ENCODE assay signal across 11 mouse cellular contexts in genomic region chr17:48300861-48301260, GRCm38 (mm10). TPM values are rescaled to one million over a fixed set of nuclear protein-coding genes. Genes with fewer than 3 reads are reported as not detected.
A peak's percentile ranks its signal among the peaks of the same experiment; 100 is the strongest.
DNase-seq lines count a peak whose midpoint lies in the region; ATAC-seq and TF ChIP-seq lines count a peak whose summit lies in the region.
"Had no signal": no experiment of that assay in that cellular context is flagged by ENCODE, and none has a peak within 500 bp of the region (broad histone marks: within the 10 kb centered on the region; RNA-seq: fewer than 3 reads in every experiment).

No protein-coding gene starts in this region.

- no peak overlapping the region for H3K4me2 ChIP-seq in hindbrain, embryonic 13.5 days
- peak overlapping the region; percentile 80 for H3K4me2 ChIP-seq in liver, postnatal 0 days (ENCODE audit: low read depth, low read length)
- H3K4me2 ChIP-seq: hindbrain, embryonic 12.5 days; midbrain, embryonic 12.5 days had no signal

- no peak for TF ChIP-seq CTCF in bone marrow, adult 2 months (IDR thresholded peaks at IDR 0.05; ENCODE audit: control insufficient read depth, insufficient read depth, low read length)
- TF ChIP-seq CTCF in liver, postnatal 0 days (IDR thresholded peaks at IDR 0.05; ENCODE audit: low read depth), result no peak

- intact Hi-C loops in gastrocnemius, postnatal 36 days (cut with DNase I), result no loop called here

- TF ChIP-seq POLR2A in bone marrow, adult 2 months (IDR thresholded peaks at IDR 0.05; ENCODE audit: borderline replicate concordance, control insufficient read depth, low read depth, low read length), result no peak

- WGBS in hindbrain, embryonic 10.5 days, result 81% methylated on average over 9 of the region's 9 CpGs
- WGBS in hindbrain, embryonic 13.5 days, result 83% methylated on average over 9 of the region's 9 CpGs
- under 1% methylated on average over 9 of the region's 9 CpGs for WGBS in bone marrow, adult 2 months
- 24% methylated on average over 9 of the region's 9 CpGs for WGBS in liver, postnatal 0 days (ENCODE audit: insufficient replicate concordance)

- H3K27me3 ChIP-seq in hindbrain, embryonic 10.5 days (ENCODE audit: insufficient read depth, poor library complexity, severe bottlenecking), result no peaks in the 10 kb centered on the region
- H3K27me3 ChIP-seq in hindbrain, embryonic 13.5 days, result no peaks in the 10 kb centered on the region
- no peaks in the 10 kb centered on the region for H3K27me3 ChIP-seq in liver, postnatal 0 days (ENCODE audit: insufficient read depth, low read length)
- H3K27me3 ChIP-seq: hindbrain, embryonic 12.5 days; midbrain, embryonic 12.5 days had no signal

- H3K36me3 ChIP-seq in hindbrain, embryonic 10.5 days, result no peaks in the 10 kb centered on the region
- no peaks in the 10 kb centered on the region for H3K36me3 ChIP-seq in hindbrain, embryonic 13.5 days
- H3K36me3 ChIP-seq in liver, postnatal 0 days (replicated peaks; ENCODE audit: insufficient read depth, low read length), result peaks cover 5% of the 10 kb centered on the region; the same call in 1 of the 2 replicates
- H3K36me3 ChIP-seq: hindbrain, embryonic 12.5 days; midbrain, embryonic 12.5 days had no signal

- no peak overlapping the region for H3K9ac ChIP-seq in hindbrain, embryonic 13.5 days
- peak overlapping the region; percentile 67 for H3K9ac ChIP-seq in liver, postnatal 0 days (replicated peaks)
- H3K9ac ChIP-seq: hindbrain, embryonic 12.5 days; midbrain, embryonic 12.5 days had no signal

- no peak for ATAC-seq in hindbrain, embryonic 13.5 days (ENCODE audit: low FRiP score)
- ATAC-seq in liver, postnatal 0 days, result peak; percentile 57

- H3K9me3 ChIP-seq in hindbrain, embryonic 10.5 days, result no peaks in the 10 kb centered on the region
- H3K9me3 ChIP-seq in hindbrain, embryonic 13.5 days, result no peaks in the 10 kb centered on the region
- H3K9me3 ChIP-seq in liver, postnatal 0 days (ENCODE audit: low read length), result no peaks in the 10 kb centered on the region
- H3K9me3 ChIP-seq: hindbrain, embryonic 12.5 days; midbrain, embryonic 12.5 days had no signal

- H3K27ac ChIP-seq in hindbrain, embryonic 10.5 days, result peak overlapping the region; percentile 23; the same call in 1 of the 2 replicates
- H3K27ac ChIP-seq in hindbrain, embryonic 13.5 days, result no peak overlapping the region
- peak overlapping the region; percentile 96 for H3K27ac ChIP-seq in bone marrow, adult 2 months (ENCODE audit: control insufficient read depth, insufficient read depth, low read depth, low read length, poor library complexity)
- peak overlapping the region; percentile 91 for H3K27ac ChIP-seq in liver, postnatal 0 days (ENCODE audit: low read depth)
- H3K27ac ChIP-seq: hindbrain, embryonic 12.5 days; left cerebral cortex, adult 2 months; midbrain, embryonic 12.5 days had no signal

- 0 out of 2 replicates have a peak, but pooled peaks cover 3% of the 10 kb centered on the region for H3K4me1 ChIP-seq in hindbrain, embryonic 10.5 days (replicated peaks)
- no peaks in the 10 kb centered on the region for H3K4me1 ChIP-seq in hindbrain, embryonic 13.5 days (replicated peaks)
- peaks cover 3% of the 10 kb centered on the region; the same call in 1 of the 2 replicates for H3K4me1 ChIP-seq in bone marrow, adult 2 months (ENCODE audit: control insufficient read depth, insufficient read depth, low read length)
- peaks cover 31% of the 10 kb centered on the region for H3K4me1 ChIP-seq in liver, postnatal 0 days (ENCODE audit: insufficient read depth)
- H3K4me1 ChIP-seq: hindbrain, embryonic 12.5 days; midbrain, embryonic 12.5 days had no signal

- peak overlapping the region; percentile 16; the same call in 1 of the 2 replicates for H3K4me3 ChIP-seq in hindbrain, embryonic 10.5 days
- no peak overlapping the region for H3K4me3 ChIP-seq in hindbrain, embryonic 13.5 days
- peak overlapping the region; percentile 96 for H3K4me3 ChIP-seq in bone marrow, adult 2 months (replicated peaks; ENCODE audit: control insufficient read depth, low read depth, low read length)
- H3K4me3 ChIP-seq in liver, postnatal 0 days (ENCODE audit: low read depth, low read length), result peak overlapping the region; percentile 61
- H3K4me3 ChIP-seq: hindbrain, embryonic 12.5 days; left cerebral cortex, adult 2 months; midbrain, embryonic 12.5 days had no signal

- TF ChIP-seq EP300 in liver, postnatal 0 days (IDR thresholded peaks at IDR 0.05; ENCODE audit: low read depth), result no peak; the same call in 1 of the 2 replicates

- DNase-seq in hindbrain, embryonic 10.5 days (ENCODE audit: low spot score), result no peak
- DNase-seq in liver, postnatal 0 days, result peak; percentile 50
- DNase-seq in thymus, postnatal 0 days (ENCODE audit: low spot score), result peak; percentile 83
- no peak for DNase-seq in gastrocnemius, postnatal 36 days
- DNase-seq in frontal cortex, postnatal 10 days (ENCODE audit: low spot score in 2 of 2), result no peak
- DNase-seq in urinary bladder, postnatal 10 days (ENCODE audit: low spot score), result no peak

RNA-seq across cellular contexts. Expression of gene Treml2, which starts 1.6 kb away (rescaled TPM):
- 0.30 and 0.47 TPM in 2 replicates for polyA plus RNA-seq in hindbrain, embryonic 10.5 days (2016; fragmentation: Nextera tagmentation; extraction: Ambion mirVana)
- polyA plus RNA-seq in hindbrain, embryonic 13.5 days (2015; fragmentation: Nextera tagmentation; extraction: Ambion mirVana), result 0.14 and 0.17 TPM in 2 replicates
- polyA plus RNA-seq in bone marrow, adult 2 months (2011; ENCODE audit: insufficient read depth, insufficient read length, low replicate concordance, missing spikeins), result 56.4 and 152 TPM in 2 replicates
- polyA plus RNA-seq in liver, postnatal 0 days (2015; fragmentation: Nextera tagmentation; extraction: Ambion mirVana), result 2.0 and 2.7 TPM in 2 replicates
- polyA plus RNA-seq in thymus, postnatal 0 days (2015; fragmentation: Nextera tagmentation; extraction: Ambion mirVana), result 8.9 and 11.9 TPM in 2 replicates
- total RNA-seq in gastrocnemius, postnatal 36 days (2021), result under 1 TPM in 1 of 2 experiments, not detected in 1; 0.05 TPM

RNA-seq across cellular contexts. Expression of gene B430306N03Rik, which starts 15.1 kb away (rescaled TPM):
- polyA plus RNA-seq in hindbrain, embryonic 10.5 days (2016; fragmentation: Nextera tagmentation; extraction: Ambion mirVana), result 0.10 and 0.15 TPM in 2 replicates
- polyA plus RNA-seq in hindbrain, embryonic 13.5 days (2015; fragmentation: Nextera tagmentation; extraction: Ambion mirVana), result 0.14 and 0.35 TPM in 2 replicates
- polyA plus RNA-seq in bone marrow, adult 2 months (2011; ENCODE audit: insufficient read depth, insufficient read length, low replicate concordance, missing spikeins), result 14.0 and 32.4 TPM in 2 replicates
- polyA plus RNA-seq in liver, postnatal 0 days (2015; fragmentation: Nextera tagmentation; extraction: Ambion mirVana), result 4.7 and 5.1 TPM in 2 replicates
- polyA plus RNA-seq in thymus, postnatal 0 days (2015; fragmentation: Nextera tagmentation; extraction: Ambion mirVana), result 0.53 and 0.64 TPM in 2 replicates
- total RNA-seq in gastrocnemius, postnatal 36 days (2021), result under 1 TPM in 1 of 2 experiments, not detected in 1; 0.07 TPM
- polyA plus RNA-seq: hindbrain, embryonic 12.5 days had no signal

RNA-seq across cellular contexts. Expression of gene Treml4, which starts 36.8 kb away (rescaled TPM):
- not detected in 2 replicates for polyA plus RNA-seq in hindbrain, embryonic 10.5 days (2016; fragmentation: Nextera tagmentation; extraction: Ambion mirVana)
- polyA plus RNA-seq in hindbrain, embryonic 13.5 days (2015; fragmentation: Nextera tagmentation; extraction: Ambion mirVana), result not detected in 2 replicates
- 5.4 and 21.2 TPM in 2 replicates for polyA plus RNA-seq in bone marrow, adult 2 months (2011; ENCODE audit: insufficient read depth, insufficient read length, low replicate concordance, missing spikeins)
- 7.9 and 9.2 TPM in 2 replicates for polyA plus RNA-seq in liver, postnatal 0 days (2015; fragmentation: Nextera tagmentation; extraction: Ambion mirVana)
- 0.82 and 1.5 TPM in 2 replicates for polyA plus RNA-seq in thymus, postnatal 0 days (2015; fragmentation: Nextera tagmentation; extraction: Ambion mirVana)
- not detected for total RNA-seq in gastrocnemius, postnatal 36 days (2021)
- polyA plus RNA-seq: hindbrain, embryonic 12.5 days had no signal

RNA-seq across cellular contexts. Expression of gene Trem2, which starts 45.3 kb away (rescaled TPM):
- 1.2 and 3.5 TPM in 2 replicates for polyA plus RNA-seq in hindbrain, embryonic 10.5 days (2016; fragmentation: Nextera tagmentation; extraction: Ambion mirVana)
- polyA plus RNA-seq in hindbrain, embryonic 13.5 days (2015; fragmentation: Nextera tagmentation; extraction: Ambion mirVana), result 4.8 and 5.9 TPM in 2 replicates
- 4.0 and 6.2 TPM in 2 replicates for polyA plus RNA-seq in bone marrow, adult 2 months (2011; ENCODE audit: insufficient read depth, insufficient read length, low replicate concordance, missing spikeins)
- 5.6 and 6.3 TPM in 2 replicates for polyA plus RNA-seq in liver, postnatal 0 days (2015; fragmentation: Nextera tagmentation; extraction: Ambion mirVana)
- polyA plus RNA-seq in thymus, postnatal 0 days (2015; fragmentation: Nextera tagmentation; extraction: Ambion mirVana), result 2.1 and 3.8 TPM in 2 replicates
- total RNA-seq in gastrocnemius, postnatal 36 days (2021), result under 1 TPM; 0.33 to 0.49 TPM

RNA-seq across cellular contexts. Expression of gene Trem3, which starts 53.3 kb away (rescaled TPM):
- polyA plus RNA-seq in hindbrain, embryonic 10.5 days (2016; fragmentation: Nextera tagmentation; extraction: Ambion mirVana), result not detected in 2 replicates
- not detected in 2 replicates for polyA plus RNA-seq in hindbrain, embryonic 13.5 days (2015; fragmentation: Nextera tagmentation; extraction: Ambion mirVana)
- polyA plus RNA-seq in bone marrow, adult 2 months (2011; ENCODE audit: insufficient read depth, insufficient read length, low replicate concordance, missing spikeins), result 18.5 and 53.5 TPM in 2 replicates
- polyA plus RNA-seq in liver, postnatal 0 days (2015; fragmentation: Nextera tagmentation; extraction: Ambion mirVana), result 12.2 and 14.3 TPM in 2 replicates
- 0.14 and 0.30 TPM in 2 replicates for polyA plus RNA-seq in thymus, postnatal 0 days (2015; fragmentation: Nextera tagmentation; extraction: Ambion mirVana)
- total RNA-seq in gastrocnemius, postnatal 36 days (2021), result not detected
- polyA plus RNA-seq: hindbrain, embryonic 12.5 days; midbrain, embryonic 12.5 days had no signal

Comparison
In these comparisons a context has a peak if more than half of its experiments do, and no peak if none do; other contexts are left out.
1. DNase-seq: peak in liver, postnatal 0 days (single experiment) and thymus, postnatal 0 days (single experiment); none in hindbrain, embryonic 10.5 days (single experiment), gastrocnemius, postnatal 36 days (0 of 2), frontal cortex, postnatal 10 days (0 of 2) and urinary bladder, postnatal 10 days (single experiment).